Mouse (Mus musculus) retina, postnatal 7 days (tissue): ENCODE results near the gene Unc5cl.
A peak's percentile ranks its signal among the peaks of the same experiment; 100 is the strongest.

Source experiments
- DNase-seq: peaks from one replicate; pipeline ENCODE4 v3.0.0-alpha.2; 2012; ENCODE audit warnings: low read depth, low spot score

Unc5cl gene

GRCm38 (mm10) chr17:48539326-48539725 lies 84.6 kb downstream of the Unc5cl start:
- DNase-seq = no peak

GRCm38 (mm10) chr17:48542733-48543132 lies 88.0 kb downstream of the Unc5cl start:
- no peak for DNase-seq

- DNase-seq = no peak
Observed at GRCm38 (mm10) chr17:48543301-48543765, 88.6 kb downstream of the Unc5cl start.

DNA sequence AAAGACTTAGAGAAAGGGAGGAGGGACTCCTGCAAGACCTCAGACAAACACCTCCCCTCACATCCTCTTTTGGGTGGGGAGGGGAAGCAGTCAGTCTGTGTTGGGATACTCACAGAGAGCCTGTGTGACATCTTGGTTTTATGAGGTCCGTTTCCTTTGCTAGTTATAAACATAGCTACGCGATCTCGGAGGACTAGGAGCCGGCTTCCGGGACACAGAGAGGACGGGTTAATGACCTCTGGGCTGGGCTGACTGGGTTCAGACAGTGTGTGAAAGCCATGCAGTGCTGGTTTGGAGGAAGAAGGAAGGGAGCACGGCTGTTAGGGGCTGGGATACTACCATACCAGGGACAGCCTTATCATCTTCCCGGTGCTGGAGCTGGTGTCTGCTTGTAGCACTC lies 90.0 kb downstream of the Unc5cl start:
- DNase-seq = no peak

- DNase-seq = no peak
Observed at GRCm38 (mm10) chr17:48545223-48545943, 90.7 kb downstream of the Unc5cl start.

GRCm38 (mm10) chr17:48546036-48546435 lies 91.3 kb downstream of the Unc5cl start:
- no peak for DNase-seq

DNA sequence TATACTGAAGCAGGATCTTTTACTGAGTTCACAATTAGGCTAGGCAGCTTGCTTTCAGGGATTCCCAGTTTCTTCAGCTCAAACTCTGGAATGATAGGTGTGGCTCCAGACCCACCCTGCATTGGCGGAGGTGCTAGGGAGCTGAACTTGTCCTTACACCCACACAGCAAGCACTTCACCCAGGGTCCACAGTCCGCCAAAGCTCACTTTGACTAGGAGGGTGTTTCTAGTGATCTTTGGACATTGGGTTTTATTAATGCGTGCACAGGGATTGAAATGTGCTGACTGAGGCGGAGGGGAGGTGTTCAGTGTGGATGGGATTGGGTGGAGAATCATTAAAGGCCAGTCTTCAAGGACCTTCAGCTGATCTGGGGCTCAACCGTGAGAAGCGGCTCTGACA lies 93.0 kb downstream of the Unc5cl start:
- DNase-seq = no peak

DNA sequence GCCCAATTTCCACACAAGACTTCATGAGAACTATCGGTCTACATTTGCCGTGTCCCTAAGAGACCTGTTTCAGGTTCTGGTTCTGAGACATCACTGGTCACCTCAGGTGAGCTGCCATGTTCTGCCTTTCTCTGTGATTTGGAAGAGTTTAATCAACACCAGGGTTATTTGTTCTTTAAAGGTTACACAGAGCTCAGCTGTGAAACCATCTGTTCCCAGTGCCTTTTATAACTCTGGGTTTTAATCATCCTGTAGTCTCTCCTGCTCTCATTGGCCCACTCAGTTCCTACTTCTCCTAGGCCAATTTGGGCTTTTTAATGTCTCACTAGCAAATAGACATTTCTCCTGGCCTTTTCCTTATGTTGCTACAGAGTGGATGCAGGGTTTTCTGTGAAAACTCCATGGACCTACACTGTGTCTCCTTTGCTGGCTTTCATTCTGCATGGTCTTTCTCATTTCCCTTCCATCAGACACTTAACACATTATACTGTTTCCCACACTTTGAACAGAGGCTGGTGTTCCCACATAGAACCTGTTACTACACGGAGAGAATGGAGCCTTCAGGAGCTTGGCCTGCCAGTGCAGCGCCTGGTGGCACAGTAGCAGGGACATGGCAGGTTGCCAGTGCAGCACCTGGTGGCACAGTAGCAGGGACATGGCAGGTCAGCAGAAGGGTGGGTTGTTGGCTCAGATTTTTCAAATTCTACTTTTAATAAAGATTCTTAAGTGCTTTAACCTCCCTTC lies 97.3 kb downstream of the Unc5cl start:
- no peak for DNase-seq

- no peak for DNase-seq
Observed at GRCm38 (mm10) chr17:48552532-48552915, 97.8 kb downstream of the Unc5cl start.

GRCm38 (mm10) chr17:48556223-48556962 lies 101.7 kb downstream of the Unc5cl start:
- no peak for DNase-seq

- DNase-seq = no peak
Observed at GRCm38 (mm10) chr17:48557823-48558715, 103.4 kb downstream of the Unc5cl start.

- DNase-seq = no peak
Observed at GRCm38 (mm10) chr17:48564931-48565330, 110.2 kb downstream of the Unc5cl start.

DNA sequence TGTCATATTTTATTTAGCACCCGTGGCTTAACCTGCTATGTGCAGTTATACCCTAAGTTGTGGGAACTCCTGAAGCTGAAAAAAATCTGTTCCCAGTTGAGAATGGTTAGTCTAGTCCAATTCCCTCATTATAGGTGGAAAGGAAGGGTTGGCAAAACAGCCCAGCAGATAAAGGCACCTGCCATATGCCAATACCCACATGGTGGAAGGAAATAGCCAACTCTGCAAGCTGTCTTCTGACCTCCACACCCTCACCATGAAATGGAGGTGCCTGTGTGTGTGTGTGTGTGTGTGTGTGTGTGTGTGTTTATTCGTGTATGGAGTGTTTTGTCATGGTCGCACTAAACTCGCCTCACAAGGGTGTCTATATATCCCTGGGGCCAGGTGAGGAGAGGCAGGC lies 115.0 kb downstream of the Unc5cl start:
- no peak for DNase-seq

GRCm38 (mm10) chr17:48581153-48581552 lies 126.5 kb downstream of the Unc5cl start:
- no peak for DNase-seq

DNA sequence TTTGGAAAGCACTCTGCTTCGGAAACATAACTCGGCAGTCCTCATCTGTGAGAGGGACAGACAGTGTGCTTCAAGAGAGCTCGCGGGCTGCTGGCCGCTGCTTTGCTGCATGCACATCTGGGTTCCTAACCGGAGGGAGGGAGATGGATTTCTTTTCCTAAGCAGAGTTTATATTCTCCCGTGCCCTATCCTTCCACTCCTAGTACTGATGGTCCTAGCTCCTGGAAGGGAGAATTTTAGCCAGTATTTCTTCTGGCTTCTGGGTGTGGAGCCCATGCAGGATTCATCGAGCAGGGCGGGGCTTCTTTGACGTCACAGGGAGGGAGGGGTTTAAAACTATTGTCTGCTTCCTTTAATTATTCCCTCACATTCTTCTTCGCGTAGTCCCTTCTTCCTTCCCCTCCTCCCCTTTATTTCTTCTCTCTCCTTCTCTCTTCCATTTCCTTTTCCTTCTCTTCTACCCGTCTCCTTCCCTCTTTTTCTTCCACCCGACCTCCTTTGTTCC lies 127.8 kb downstream of the Unc5cl start:
- no peak for DNase-seq

- no peak for DNase-seq
Observed at GRCm38 (mm10) chr17:48583401-48583800, 128.7 kb downstream of the Unc5cl start.

DNA sequence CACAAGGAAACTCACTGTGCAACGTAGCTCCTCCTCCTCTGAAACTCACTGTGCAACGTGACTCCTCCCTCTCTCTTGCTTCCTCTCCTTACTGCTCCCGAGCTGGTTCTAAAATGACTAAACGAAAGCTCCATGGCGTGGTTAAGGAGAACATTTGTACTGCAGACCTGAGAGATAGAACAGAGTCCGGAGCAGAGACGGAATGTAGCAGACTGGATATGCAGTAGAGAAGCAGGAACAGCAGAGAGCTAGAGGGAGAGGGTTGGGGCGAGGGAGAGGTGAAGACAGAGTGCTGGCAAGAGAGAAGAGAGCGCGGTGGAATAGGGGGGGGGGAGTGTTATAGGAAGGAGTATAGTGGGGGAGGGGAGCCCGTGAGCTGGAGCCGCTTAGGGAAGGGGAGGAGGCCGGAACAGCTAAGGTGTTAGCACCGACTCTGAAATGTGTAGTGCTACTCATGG lies 131.2 kb downstream of the Unc5cl start:
- DNase-seq = peak; percentile 27

DNA sequence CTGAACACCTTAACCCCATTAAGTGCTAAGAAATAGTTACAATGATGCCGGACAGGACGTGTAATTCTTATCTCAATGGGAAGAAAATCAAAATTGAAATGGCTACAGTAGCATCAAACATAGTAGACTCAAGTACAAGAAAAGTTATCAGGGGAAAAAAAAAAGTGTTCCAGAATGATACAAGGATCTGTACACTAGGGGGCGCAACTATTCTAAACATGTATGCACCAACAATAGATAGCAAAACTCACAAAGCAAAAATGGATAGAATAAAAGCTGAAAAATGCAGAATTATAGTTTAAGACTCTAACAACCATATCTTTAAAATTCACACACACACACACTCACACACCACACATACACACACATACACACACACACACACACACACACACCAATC lies 134.0 kb downstream of the Unc5cl start:
- no peak for DNase-seq
